Mouse (Mus musculus): ENCODE measurements around the gene Ino80e. TPM values are rescaled to one million over a fixed set of nuclear protein-coding genes. Genes with fewer than 3 reads are reported as not detected.

Gene Ino80e
- total RNA-seq, 2 experiments from 2014 or later, result 49.2 to 49.4 TPM

GRCm38 (mm10) chr7:126801057-126801422 lies 61.1 kb downstream of the Ino80e start:
- H3K27ac ChIP-seq, result no peak overlapping the region
- no peak for TF ChIP-seq CTCF (conservative IDR thresholded peaks at IDR 0.05)
- no peak overlapping the region for H3K4me3 ChIP-seq
- DNase-seq (ENCODE audit: low spot score in 2 of 2), result no peak

Other genes starting within 250 kb of the Ino80e start
- 10 to 100 TPM; 10.3 to 12.2 TPM for gene Nupr1, start 231.5 kb downstream of the Ino80e start, total RNA-seq (2021)
- 10 to 100 TPM; 27.8 to 28.4 TPM for gene Sgf29, start 213.1 kb downstream of the Ino80e start, total RNA-seq (2021)
- gene Sult1a1, start 185.9 kb downstream of the Ino80e start, total RNA-seq (2021), result 1 to 10 TPM; 9.1 to 9.4 TPM
- 100 to 1,000 TPM; 103 to 112 TPM for gene Bola2, start 167.0 kb downstream of the Ino80e start, total RNA-seq (2021)
- 10 to 100 TPM; 18.9 to 22.3 TPM for gene Slx1b, start 166.6 kb downstream of the Ino80e start, total RNA-seq (2021)
- 100 to 1,000 TPM; 130 to 135 TPM for gene Coro1a, start 154.6 kb downstream of the Ino80e start, total RNA-seq (2021)
- 100 to 1,000 TPM; 170 to 175 TPM for gene Mapk3, start 102.8 kb downstream of the Ino80e start, total RNA-seq (2021)
- gene Gdpd3, start 96.0 kb downstream of the Ino80e start, total RNA-seq (2021), result 1 to 10 TPM; 3.1 to 7.0 TPM
- gene Ypel3, start 85.4 kb downstream of the Ino80e start, total RNA-seq (2021), result 100 to 1,000 TPM; 283 to 289 TPM
- 1 to 10 TPM in 1 of 2 experiments, under 1 TPM in 1; 0.54 to 1.0 TPM for gene Tbx6, start 80.9 kb downstream of the Ino80e start, total RNA-seq (2021)
- gene Ppp4c, start 69.9 kb downstream of the Ino80e start, total RNA-seq (2021), result 10 to 100 TPM; 50.2 to 54.9 TPM
- gene Fam57b, start 64.7 kb downstream of the Ino80e start, total RNA-seq (2021), result 10 to 100 TPM; 73.8 to 74.7 TPM
- not detected for gene 4930451I11Rik, start 30.7 kb downstream of the Ino80e start, total RNA-seq (2021)
- gene Doc2a, start 15.0 kb downstream of the Ino80e start, total RNA-seq (2021), result 10 to 100 TPM; 19.2 to 20.5 TPM
- gene Hirip3, start 405 bp downstream of the Ino80e start, total RNA-seq (2021), result 10 to 100 TPM; 32.2 to 38.5 TPM
- gene Taok2, start 22.3 kb upstream of the Ino80e start, total RNA-seq (2021), result 100 to 1,000 TPM; 154 to 163 TPM
- gene Tmem219, start 60.5 kb upstream of the Ino80e start, total RNA-seq (2021), result 10 to 100 TPM; 21.4 to 23.3 TPM
- 100 to 1,000 TPM; 164 to 166 TPM for gene Kctd13, start 66.5 kb upstream of the Ino80e start, total RNA-seq (2021)
- gene Asphd1, start 87.2 kb upstream of the Ino80e start, total RNA-seq (2021), result 10 to 100 TPM; 31.7 to 36.1 TPM
- gene Sez6l2, start 88.2 kb upstream of the Ino80e start, total RNA-seq (2021), result 100 to 1,000 TPM; 439 to 458 TPM
- gene Cdipt, start 113.5 kb upstream of the Ino80e start, total RNA-seq (2021), result 100 to 1,000 TPM; 155 to 167 TPM
- not detected for gene Cdiptos, start 113.7 kb upstream of the Ino80e start, total RNA-seq (2021)
- gene Mvp, start 152.2 kb upstream of the Ino80e start, total RNA-seq (2021), result 10 to 100 TPM in 1 of 2 experiments, 1 to 10 TPM in 1; 8.0 to 10.1 TPM
- under 1 TPM in 1 of 2 experiments, not detected in 1; 0.90 TPM for gene Pagr1b, start 154.1 kb upstream of the Ino80e start, total RNA-seq (2021)
- gene Pagr1a, start 155.0 kb upstream of the Ino80e start, total RNA-seq (2021), result 10 to 100 TPM; 17.4 to 43.4 TPM
- gene Gm42742, start 158.7 kb upstream of the Ino80e start, total RNA-seq (2021), result 10 to 100 TPM; 53.6 to 62.4 TPM
- 100 to 1,000 TPM; 243 to 275 TPM for gene Prrt2, start 158.8 kb upstream of the Ino80e start, total RNA-seq (2021)
- 100 to 1,000 TPM; 242 to 258 TPM for gene Maz, start 164.7 kb upstream of the Ino80e start, total RNA-seq (2021)
- 1 to 10 TPM; 4.1 to 9.9 TPM for gene Kif22, start 180.1 kb upstream of the Ino80e start, total RNA-seq (2021)
- not detected for gene Zg16, start 225.0 kb upstream of the Ino80e start, total RNA-seq (2021)
- gene AI467606, start 229.0 kb upstream of the Ino80e start, total RNA-seq (2021), result 1 to 10 TPM; 1.0 to 2.0 TPM